ENCODE assay signal across 20 mouse cellular contexts in the genomic region with DNA sequence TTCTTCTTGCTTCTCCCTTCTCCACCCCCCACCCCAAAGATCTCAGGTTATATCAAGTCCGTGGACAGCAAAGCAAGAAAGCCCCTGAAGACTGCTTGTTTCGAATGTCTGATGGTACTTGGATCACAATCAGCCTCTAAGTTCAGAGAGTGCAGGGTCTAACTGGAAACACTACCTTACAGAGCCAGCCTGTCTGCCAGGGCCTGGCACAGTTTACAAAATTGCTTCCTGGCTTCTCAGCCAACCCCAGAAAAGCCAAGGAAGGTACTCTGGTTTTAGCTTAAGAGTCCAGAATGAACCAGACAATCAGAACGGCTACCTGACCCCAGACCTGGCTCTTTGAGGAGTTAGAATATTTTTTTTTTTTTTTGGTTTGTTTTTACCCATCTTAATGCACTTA.
DNase-seq lines count a peak whose midpoint lies in the region; ATAC-seq and TF ChIP-seq lines count a peak whose summit lies in the region.
"Had no signal": no experiment of that assay in that cellular context is flagged by ENCODE, and none has a peak within 500 bp of the region (broad histone marks: within the 10 kb centered on the region; RNA-seq: fewer than 3 reads in every experiment).

No protein-coding gene starts in this region.

- H3K4me2 ChIP-seq in heart, postnatal 0 days (ENCODE audit: low read depth, low read length), result no peak overlapping the region
- no peak overlapping the region for H3K4me2 ChIP-seq in neural tube, embryonic 15.5 days
- no peak overlapping the region for H3K4me2 ChIP-seq in lung, postnatal 0 days (replicated peaks; ENCODE audit: low read depth, low read length)
- no peak overlapping the region for H3K4me2 ChIP-seq in hindbrain, postnatal 0 days (ENCODE audit: low read depth, low read length)
- H3K4me2 ChIP-seq: embryonic facial prominence, embryonic 13.5 days; forebrain, embryonic 15.5 days; limb, embryonic 13.5 days; liver, embryonic 15.5 days had no signal

- no peak overlapping the region for H3K4me3 ChIP-seq in heart, postnatal 0 days (ENCODE audit: low read depth, low read length)
- no peak overlapping the region for H3K4me3 ChIP-seq in neural tube, embryonic 15.5 days (replicated peaks)
- H3K4me3 ChIP-seq in lung, postnatal 0 days (ENCODE audit: low read depth, low read length), result no peak overlapping the region
- no peak overlapping the region for H3K4me3 ChIP-seq in thymus, adult 2 months (ENCODE audit: control insufficient read depth, insufficient read depth, low read length)
- H3K4me3 ChIP-seq in hindbrain, postnatal 0 days (ENCODE audit: low read length), result no peak overlapping the region
- H3K4me3 ChIP-seq: embryonic facial prominence, embryonic 13.5 days; forebrain, embryonic 15.5 days; gastrocnemius, adult 2 months; limb, embryonic 13.5 days; liver, embryonic 15.5 days had no signal

- intact Hi-C loops in heart, postnatal 36 days (cut with DNase I), result no loop called here

- TF ChIP-seq EP300 in heart, postnatal 0 days (IDR thresholded peaks at IDR 0.05; ENCODE audit: low read depth), result no peak
- no peak for TF ChIP-seq EP300 in lung, postnatal 0 days (IDR thresholded peaks at IDR 0.05)

- H3K9ac ChIP-seq in heart, postnatal 0 days (replicated peaks; ENCODE audit: low read depth, low read length), result no peak overlapping the region
- no peak overlapping the region for H3K9ac ChIP-seq in neural tube, embryonic 15.5 days (replicated peaks)
- H3K9ac ChIP-seq in lung, postnatal 0 days (replicated peaks; ENCODE audit: low read depth), result no peak overlapping the region
- no peak overlapping the region for H3K9ac ChIP-seq in hindbrain, postnatal 0 days (replicated peaks; ENCODE audit: low read length)
- H3K9ac ChIP-seq: embryonic facial prominence, embryonic 13.5 days; forebrain, embryonic 15.5 days; limb, embryonic 13.5 days; liver, embryonic 15.5 days had no signal

- ATAC-seq in heart, postnatal 0 days (ENCODE audit: insufficient read depth, low read depth), result no peak
- ATAC-seq in neural tube, embryonic 15.5 days (ENCODE audit: low FRiP score), result no peak
- ATAC-seq in lung, postnatal 0 days, result no peak; the same call in 1 of the 2 replicates
- ATAC-seq in hindbrain, postnatal 0 days, result no peak
- ATAC-seq: forebrain, embryonic 15.5 days had no signal

- no peaks in the 10 kb centered on the region for H3K27me3 ChIP-seq in heart, postnatal 0 days (ENCODE audit: control insufficient read depth, insufficient read depth, low read length)
- H3K27me3 ChIP-seq in neural tube, embryonic 15.5 days (replicated peaks), result no peaks in the 10 kb centered on the region
- H3K27me3 ChIP-seq in lung, postnatal 0 days (replicated peaks; ENCODE audit: insufficient read depth, low read length), result no peaks in the 10 kb centered on the region
- no peaks in the 10 kb centered on the region for H3K27me3 ChIP-seq in thymus, adult 2 months (ENCODE audit: control insufficient read depth, insufficient read depth, low read length)
- H3K27me3 ChIP-seq in hindbrain, postnatal 0 days (ENCODE audit: insufficient read depth, low read length), result no peaks in the 10 kb centered on the region
- H3K27me3 ChIP-seq: embryonic facial prominence, embryonic 13.5 days; forebrain, embryonic 15.5 days; limb, embryonic 13.5 days; liver, embryonic 15.5 days had no signal

- H3K9me3 ChIP-seq in heart, postnatal 0 days (replicated peaks; ENCODE audit: control insufficient read depth, low read length), result no peaks in the 10 kb centered on the region
- H3K9me3 ChIP-seq in neural tube, embryonic 15.5 days (replicated peaks), result no peaks in the 10 kb centered on the region
- H3K9me3 ChIP-seq in lung, postnatal 0 days (ENCODE audit: low read length), result no peaks in the 10 kb centered on the region
- no peaks in the 10 kb centered on the region for H3K9me3 ChIP-seq in hindbrain, postnatal 0 days (ENCODE audit: low read length)
- H3K9me3 ChIP-seq: embryonic facial prominence, embryonic 13.5 days; forebrain, embryonic 15.5 days; G1E; limb, embryonic 13.5 days; liver, embryonic 15.5 days had no signal

- no peak for TF ChIP-seq POLR2A in thymus, adult 2 months (IDR thresholded peaks at IDR 0.05; ENCODE audit: control insufficient read depth, extremely low read depth, insufficient read depth, low read length, poor library complexity)

- peaks cover 32% of the 10 kb centered on the region for H3K4me1 ChIP-seq in heart, postnatal 0 days (ENCODE audit: control insufficient read depth, insufficient read depth)
- peaks cover 26% of the 10 kb centered on the region for H3K4me1 ChIP-seq in neural tube, embryonic 15.5 days
- peaks cover 16% of the 10 kb centered on the region; the same call in 1 of the 2 replicates for H3K4me1 ChIP-seq in lung, postnatal 0 days (ENCODE audit: insufficient read depth, low read depth, low read length)
- no peaks in the 10 kb centered on the region for H3K4me1 ChIP-seq in thymus, adult 2 months (replicated peaks; ENCODE audit: control insufficient read depth, insufficient read depth, low read length)
- 0 out of 2 replicates have a peak, but pooled peaks cover 3% of the 10 kb centered on the region for H3K4me1 ChIP-seq in hindbrain, postnatal 0 days (ENCODE audit: insufficient read depth, low read length)

- WGBS in heart, postnatal 0 days, result 66% methylated on average over 3 of the region's 3 CpGs
- 39% methylated on average over 3 of the region's 3 CpGs for WGBS in neural tube, embryonic 15.5 days
- 20% methylated on average over 3 of the region's 3 CpGs for WGBS in lung, postnatal 0 days
- WGBS in thymus, adult 2 months, result 81% methylated on average over 3 of the region's 3 CpGs
- 61% methylated on average over 3 of the region's 3 CpGs for WGBS in hindbrain, postnatal 0 days

- TF ChIP-seq CTCF in heart, postnatal 0 days (IDR thresholded peaks at IDR 0.05; ENCODE audit: low read depth), result no peak
- no peak for TF ChIP-seq CTCF in lung, postnatal 0 days (IDR thresholded peaks at IDR 0.05)
- TF ChIP-seq CTCF in thymus, adult 2 months (IDR thresholded peaks at IDR 0.05; ENCODE audit: borderline replicate concordance, control insufficient read depth, extremely low read depth, insufficient read depth, low read length, poor library complexity), result no peak
- TF ChIP-seq CTCF in hindbrain, postnatal 0 days (IDR thresholded peaks at IDR 0.05; ENCODE audit: low read depth), result no peak

- H3K36me3 ChIP-seq in heart, postnatal 0 days (replicated peaks; ENCODE audit: control insufficient read depth, insufficient read depth, low read length), result 0 out of 2 replicates have a peak, but pooled peaks cover 4% of the 10 kb centered on the region
- H3K36me3 ChIP-seq in neural tube, embryonic 15.5 days, result no peaks in the 10 kb centered on the region
- no peaks in the 10 kb centered on the region for H3K36me3 ChIP-seq in lung, postnatal 0 days (ENCODE audit: insufficient read depth, low read length)
- H3K36me3 ChIP-seq in thymus, adult 2 months (ENCODE audit: control insufficient read depth, insufficient read depth, low read length), result no peaks in the 10 kb centered on the region
- no peaks in the 10 kb centered on the region for H3K36me3 ChIP-seq in hindbrain, postnatal 0 days (ENCODE audit: insufficient read depth, low read length)
- H3K36me3 ChIP-seq: embryonic facial prominence, embryonic 13.5 days; forebrain, embryonic 15.5 days; G1E; limb, embryonic 13.5 days; liver, embryonic 15.5 days had no signal

- no peak for DNase-seq in heart, postnatal 0 days (ENCODE audit: low spot score)
- DNase-seq in heart, postnatal 36 days, result no peak
- no peak for DNase-seq in neural tube, embryonic 10.5 days (ENCODE audit: extremely low spot score, low spot score)
- no peak for DNase-seq in lung, postnatal 0 days (ENCODE audit: low spot score)
- DNase-seq in thymus, adult 2 months, result no peak
- DNase-seq in hindbrain, postnatal 0 days (ENCODE audit: low spot score), result no peak
- DNase-seq in yolk sac, embryonic 10.5 days (ENCODE audit: low spot score), result no peak
- DNase-seq: adrenal gland, adult 2 months; cerebellum, adult 11-12 months; gastrocnemius, adult 2 months; heart, adult 11 months; heart, postnatal 14 days; right cerebral cortex, adult 18-20 months; thymus, adult 18-20 months had no signal

- H3K27ac ChIP-seq in heart, postnatal 0 days (ENCODE audit: low read depth), result 0 out of 2 replicates have a peak overlapping the region, but pooled peaks have one; percentile 32
- H3K27ac ChIP-seq in neural tube, embryonic 15.5 days (replicated peaks), result 0 out of 2 replicates have a peak overlapping the region, but pooled peaks have one; percentile 11
- H3K27ac ChIP-seq in lung, postnatal 0 days (ENCODE audit: low read length), result peak overlapping the region; percentile 78
- no peak overlapping the region for H3K27ac ChIP-seq in thymus, adult 2 months (ENCODE audit: control insufficient read depth, insufficient read depth, low read length)
- no peak overlapping the region for H3K27ac ChIP-seq in hindbrain, postnatal 0 days
- H3K27ac ChIP-seq: embryonic facial prominence, embryonic 13.5 days; forebrain, embryonic 15.5 days; gastrocnemius, adult 2 months; limb, embryonic 13.5 days; liver, embryonic 15.5 days had no signal

Comparison
In these comparisons a context has a peak if more than half of its experiments do, and no peak if none do; other contexts are left out.
1. H3K27ac ChIP-seq: peak in heart, postnatal 0 days (single experiment), neural tube, embryonic 15.5 days (single experiment) and lung, postnatal 0 days (single experiment); none in thymus, adult 2 months (single experiment) and hindbrain, postnatal 0 days (single experiment).